Mouse (Mus musculus) embryonic fibroblast, embryonic 13.5 days (primary cell): ENCODE data around the gene Pik3r1.

Experiments used
- CTCF ChIP-seq: IDR thresholded peaks from 2 replicates; pipeline ENCODE4 v1.5.1; 2011; ENCODE audit warnings: mild to moderate bottlenecking, control low read depth, low read length, moderate library complexity, borderline replicate concordance; ENCODE audit not compliant: insufficient read depth
- POLR2A ChIP-seq: IDR thresholded peaks from 2 replicates; pipeline ENCODE4 v1.6.1; 2011; ENCODE audit warnings: low read depth, mild to moderate bottlenecking, control low read depth, low read length, moderate library complexity

DNA sequence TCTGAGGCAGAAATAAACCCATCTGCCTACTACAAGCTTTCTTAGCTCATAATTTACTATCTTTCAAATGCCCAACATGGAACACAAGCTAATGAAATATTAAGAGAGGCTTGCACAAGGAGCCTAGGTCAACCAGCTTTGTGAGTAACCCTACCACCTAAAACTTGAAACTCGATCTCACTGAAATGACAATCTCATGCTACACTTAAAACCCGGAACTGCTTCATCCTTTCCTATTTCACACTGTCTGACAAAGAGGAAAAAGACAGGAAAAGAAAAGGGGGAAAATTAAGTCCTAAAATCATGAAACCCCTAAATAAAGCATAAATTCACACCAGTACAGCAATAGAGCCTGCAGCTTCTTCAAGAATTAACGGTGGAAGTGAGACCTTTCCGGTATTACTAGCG is 1.4 kb downstream of the Pik3r1 start:
- no peak for TF ChIP-seq CTCF
- TF ChIP-seq POLR2A = no peak
